Mouse (Mus musculus) lung, adult 2 months (tissue): ENCODE results near the gene 4930402F06Rik. TPM values are rescaled to one million over a fixed set of nuclear protein-coding genes. Genes with fewer than 3 reads are reported as not detected.

ENCODE experiments used
- DNase-seq: peaks from one replicate; pipeline ENCODE4 v3.0.0; 2022
- H3K4me1 ChIP-seq: fragments of 200-500 bp; 2 replicates; pipeline ENCODE4 v1.6.1; 2011; ENCODE audit warnings: low read length; ENCODE audit not compliant: control insufficient read depth, insufficient read depth
- H3K4me3 ChIP-seq: fragments of 200-500 bp; replicated peaks from 2 replicates; pipeline ENCODE3; 2011; ENCODE audit warnings: low read depth, mild to moderate bottlenecking, control low read depth, low read length; ENCODE audit errors: extremely low read depth
- CTCF ChIP-seq: fragments of 200-500 bp; IDR thresholded peaks from 2 replicates; pipeline ENCODE4 v1.5.1; 2011; ENCODE audit warnings: mild to moderate bottlenecking, low read length, control low read depth; ENCODE audit not compliant: insufficient read depth
- POLR2A ChIP-seq: fragments of 200-500 bp; IDR thresholded peaks from 2 replicates; pipeline ENCODE4 v1.6.1; 2011; ENCODE audit warnings: low read depth, mild to moderate bottlenecking, control low read depth, low read length, borderline replicate concordance; ENCODE audit errors: extremely low read depth
- WGBS: fragments of 180-500 bp; shearing (Covaris S2); methylation state at CpG from one replicate; pipeline ENCODE4 v1.1.7; 2018; 5-methylcytosine and 5-hydroxymethylcytosine counted together
- polyA plus RNA-seq: library from polyadenylated mRNA; depleted of rRNA; stranded (reverse); fragments of >200 nt; gene quantifications from 2 replicates; pipeline ENCODE4 v1.2.3, GENCODE M21; 2012; rRNA removed

The 4930402F06Rik gene
- polyA plus RNA-seq: not detected in 2 replicates

- WGBS: 54% methylated on average over 5 of the region's 5 CpGs
- TF ChIP-seq POLR2A (no peak), CTCF (no peak)
- no peak for DNase-seq
- 0 out of 2 replicates have a peak, but pooled peaks cover 4% of the 10 kb centered on the region for H3K4me1 ChIP-seq
- no peak within 1 kb of the TSS for H3K4me3 ChIP-seq
Measured at GRCm38 (mm10) chr2:35397096-35397495, at the start of gene 4930402F06Rik. TSS of gene 4930402F06Rik (minus strand) at chr2:35397175.

GRCm38 (mm10) chr2:35446300-35446699 lies 49.3 kb upstream of the 4930402F06Rik start:
- no peak for DNase-seq
- WGBS: 56% methylated on average over 5 of the region's 5 CpGs
- no peak overlapping the region for H3K4me3 ChIP-seq
- TF ChIP-seq POLR2A (no peak), CTCF (no peak)
- peaks cover 37% of the 10 kb centered on the region for H3K4me1 ChIP-seq

DNA sequence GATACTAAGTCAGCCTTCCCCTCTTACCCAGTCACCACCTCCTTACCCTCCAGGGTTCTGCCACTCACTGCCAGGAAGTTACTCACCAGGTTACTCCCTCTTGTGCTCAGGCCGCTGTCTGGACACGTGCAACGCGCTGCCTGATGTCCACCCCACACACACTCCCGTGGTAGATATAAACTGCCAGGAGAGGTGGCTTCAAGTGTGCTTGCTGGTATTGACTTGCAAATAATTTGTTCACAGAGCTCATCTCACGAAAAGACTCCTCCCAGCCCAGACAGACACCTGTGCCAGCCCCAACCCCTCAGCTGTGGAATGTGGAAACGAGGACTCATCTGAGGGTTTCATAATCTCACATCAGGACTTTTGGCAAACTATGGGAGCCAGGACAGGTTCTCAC lies 48.6 kb upstream of the 4930402F06Rik start:
- DNase-seq: no peak
- 42% methylated on average over 7 of the region's 7 CpGs for WGBS
- Histone ChIP-seq H3K4me1 (peaks cover 37% of the 10 kb centered on the region), H3K4me3 (no peak overlapping the region)
- TF ChIP-seq CTCF (no peak), POLR2A (no peak)

GRCm38 (mm10) chr2:35444764-35445262 lies 47.8 kb upstream of the 4930402F06Rik start:
- Histone ChIP-seq H3K4me1 (peaks cover 33% of the 10 kb centered on the region), H3K4me3 (no peak overlapping the region)

DNA sequence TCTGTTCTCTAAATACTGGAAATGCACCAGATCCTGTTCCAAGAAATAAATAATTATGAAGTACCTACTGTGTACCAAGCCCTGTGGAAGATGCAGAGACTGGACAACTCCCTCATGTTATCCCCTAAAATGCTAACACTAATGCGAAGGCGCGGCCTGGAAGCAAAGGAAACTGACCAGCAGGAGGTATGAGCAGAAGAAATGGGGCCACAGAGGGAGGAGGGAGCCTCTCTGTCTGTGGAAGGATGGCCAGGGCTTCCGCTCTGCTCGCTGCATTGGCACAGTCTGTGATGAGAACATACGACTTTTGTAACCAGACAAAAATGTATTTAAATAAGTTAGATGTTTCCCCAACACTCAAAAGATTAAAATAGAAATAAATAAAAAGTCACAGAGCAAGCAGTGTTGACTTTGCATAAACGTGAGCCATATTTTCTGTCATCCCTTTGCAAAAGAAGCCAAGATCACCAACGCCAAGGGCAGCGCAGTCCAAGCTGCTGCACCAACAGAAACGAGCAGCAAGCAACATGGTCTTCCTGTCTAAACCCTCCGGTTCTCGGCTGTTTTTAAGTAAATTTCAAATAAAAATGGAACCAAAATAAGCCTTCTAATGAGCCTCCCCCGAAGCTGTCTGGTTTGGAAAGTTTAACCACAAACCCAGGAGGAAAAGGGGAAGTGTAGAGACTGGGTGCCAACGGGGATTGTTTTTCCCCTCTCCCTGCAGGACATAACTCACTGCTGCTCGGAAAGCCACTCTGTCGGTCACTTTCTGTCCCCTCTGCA lies 47.2 kb upstream of the 4930402F06Rik start:
- 29% methylated on average over 16 of the region's 16 CpGs for WGBS
- H3K4me3 ChIP-seq: no peak overlapping the region
- H3K4me1 ChIP-seq: peaks cover 28% of the 10 kb centered on the region
- TF ChIP-seq POLR2A: no peak
- no peak for TF ChIP-seq CTCF
- DNase-seq: no peak

More at GRCm38 (mm10) chr2:35444764-35445262, 47.8 kb upstream of the 4930402F06Rik start:
- no peak for TF ChIP-seq CTCF
- no peak for TF ChIP-seq POLR2A
- no peak for DNase-seq
- 34% methylated on average over 6 of the region's 6 CpGs for WGBS

- TF ChIP-seq CTCF: no peak
- no peak for TF ChIP-seq POLR2A
- no peak overlapping the region for H3K4me3 ChIP-seq
- DNase-seq: no peak
- peaks cover 28% of the 10 kb centered on the region for H3K4me1 ChIP-seq
- WGBS: 82% methylated on average over 5 of the region's 5 CpGs
Measured at GRCm38 (mm10) chr2:35443325-35443724, 46.4 kb upstream of the 4930402F06Rik start.

- TF ChIP-seq CTCF: no peak
- no peak for TF ChIP-seq POLR2A
- Histone ChIP-seq H3K4me3 (no peak overlapping the region), H3K4me1 (peaks cover 24% of the 10 kb centered on the region)
- no peak for DNase-seq
- WGBS: 67% methylated on average over 6 of the region's 6 CpGs
Measured at GRCm38 (mm10) chr2:35442079-35442478, 45.1 kb upstream of the 4930402F06Rik start.

DNA sequence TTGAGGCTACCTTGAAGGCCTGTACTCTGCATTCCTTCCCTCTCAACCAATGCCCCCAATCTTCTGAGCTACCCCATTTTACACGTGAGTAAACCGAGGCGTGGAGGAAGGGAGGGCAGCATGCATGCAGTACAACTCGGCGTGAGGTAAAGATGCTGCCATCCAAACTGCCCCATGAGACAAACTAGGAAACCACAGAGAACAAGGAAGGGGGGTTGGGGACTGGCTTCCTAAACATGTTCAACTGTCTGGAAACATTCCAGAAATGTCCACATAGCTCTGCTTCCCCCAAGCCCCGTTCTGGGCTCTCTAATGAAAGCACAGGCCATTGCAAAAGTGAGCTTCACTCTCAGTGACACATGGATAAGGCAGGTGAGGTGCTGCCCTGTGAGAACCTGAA lies 44.4 kb upstream of the 4930402F06Rik start:
- TF ChIP-seq POLR2A (no peak), CTCF (no peak)
- DNase-seq: no peak
- 65% methylated on average over 6 of the region's 6 CpGs for WGBS
- Histone ChIP-seq H3K4me3 (no peak overlapping the region), H3K4me1 (peaks cover 18% of the 10 kb centered on the region)

DNA sequence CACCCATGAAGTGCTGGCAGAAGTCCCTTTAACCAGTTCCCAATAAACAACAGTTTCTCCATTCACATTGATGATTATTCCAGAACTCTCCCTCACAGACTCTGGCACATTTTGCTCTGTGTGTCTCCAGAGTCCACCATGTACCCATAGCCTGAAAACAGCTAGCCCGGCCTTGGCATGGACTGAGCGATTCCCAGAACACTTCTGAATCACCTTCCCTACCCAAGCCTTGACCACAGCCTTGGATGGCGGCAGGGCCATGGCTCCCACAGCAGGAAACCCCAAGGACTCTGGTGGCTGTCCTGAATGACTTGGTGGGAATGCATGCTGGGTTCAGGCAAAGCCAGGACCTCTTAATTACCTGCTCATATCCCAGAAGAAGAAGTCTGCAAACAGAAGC lies 43.5 kb upstream of the 4930402F06Rik start:
- no peak for TF ChIP-seq POLR2A
- no peak for TF ChIP-seq CTCF
- no peak for DNase-seq
- no peak overlapping the region for H3K4me3 ChIP-seq
- H3K4me1 ChIP-seq: peaks cover 10% of the 10 kb centered on the region
- WGBS: 83% methylated on average over 3 of the region's 3 CpGs

DNA sequence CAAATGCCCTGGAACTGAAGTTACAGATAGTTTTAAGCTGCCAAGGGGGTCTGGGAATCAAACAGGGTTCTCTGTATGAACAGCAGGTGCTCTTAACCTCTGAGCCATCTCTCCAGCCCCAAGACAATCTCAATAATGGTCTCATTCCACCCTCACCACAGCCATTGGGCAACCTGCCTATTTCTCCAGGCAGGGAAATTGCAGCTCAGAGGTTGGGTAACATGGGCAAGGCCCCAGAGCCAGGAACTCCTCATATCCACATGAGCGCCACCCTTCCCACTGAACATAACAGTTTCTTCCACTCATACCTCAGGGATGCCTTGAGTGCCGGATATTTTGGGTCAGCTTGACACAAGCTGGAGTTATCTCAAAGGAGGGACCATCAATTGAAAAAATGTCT lies 40.8 kb upstream of the 4930402F06Rik start:
- no peak for DNase-seq
- Histone ChIP-seq H3K4me1 (peaks cover 9% of the 10 kb centered on the region; the same call in 1 of the 2 replicates), H3K4me3 (no peak overlapping the region)
- WGBS: 86% methylated on average over 2 of the region's 2 CpGs
- TF ChIP-seq POLR2A: no peak
- TF ChIP-seq CTCF: no peak
